Mouse (Mus musculus): ENCODE results near the gene Mrps34. TPM values are rescaled to one million over a fixed set of nuclear protein-coding genes. Genes with fewer than 3 reads are reported as not detected.

Gene Mrps34
- polyA plus RNA-seq, 2 experiments = 82.1 to 101 TPM

DNA sequence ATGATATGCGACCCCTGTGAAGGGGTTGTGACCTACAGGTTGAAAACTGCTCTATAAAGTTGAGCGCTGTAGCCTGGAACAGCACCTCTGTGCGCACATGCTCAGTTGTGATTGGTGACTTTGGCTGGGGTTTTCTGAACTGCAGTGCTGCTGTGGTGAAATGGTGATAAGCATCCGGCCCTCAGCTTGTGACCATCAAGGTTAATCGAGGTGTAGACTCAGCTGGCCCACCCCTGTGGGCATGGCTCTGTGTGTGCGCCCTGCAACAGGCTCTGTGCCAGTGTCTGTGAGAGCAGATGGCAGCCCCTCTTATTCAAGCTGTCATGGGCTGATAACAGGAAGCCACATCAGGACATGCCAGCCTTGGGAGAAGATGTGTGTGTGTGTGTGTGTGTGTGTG is 35.9 kb upstream of the Mrps34 start:
- Histone ChIP-seq H3K9me3 (ENCODE audit: control insufficient read depth, low read length) (no peaks in the 10 kb centered on the region), H3K9ac (ENCODE audit: low read depth, low read length, severe bottlenecking) (no peak overlapping the region), H3K4me2 (replicated peaks; ENCODE audit: low read depth, low read length, severe bottlenecking) (no peak overlapping the region), H3K4me1 (ENCODE audit: control insufficient read depth, insufficient read depth, low read length) (no peaks in the 10 kb centered on the region), H3K27ac (replicated peaks; ENCODE audit: low read depth, low read length) (no peak overlapping the region), H3K27me3 (ENCODE audit: control insufficient read depth, insufficient read depth, low read length) (no peaks in the 10 kb centered on the region), H3K4me3 (replicated peaks; ENCODE audit: low read length) (no peak overlapping the region), H3K36me3 (ENCODE audit: control insufficient read depth, insufficient read depth, low read length) (peaks cover 30% of the 10 kb centered on the region)
- ATAC-seq (ENCODE audit: low FRiP score, low read depth) (no peak), DNase-seq (ENCODE audit: low spot score) (no peak)
- no peak for TF ChIP-seq POLR2A (IDR thresholded peaks at IDR 0.05; ENCODE audit: borderline replicate concordance, extremely low read depth, insufficient read depth, insufficient read length)
- 89% methylated on average over 6 of the region's 6 CpGs for WGBS

DNA sequence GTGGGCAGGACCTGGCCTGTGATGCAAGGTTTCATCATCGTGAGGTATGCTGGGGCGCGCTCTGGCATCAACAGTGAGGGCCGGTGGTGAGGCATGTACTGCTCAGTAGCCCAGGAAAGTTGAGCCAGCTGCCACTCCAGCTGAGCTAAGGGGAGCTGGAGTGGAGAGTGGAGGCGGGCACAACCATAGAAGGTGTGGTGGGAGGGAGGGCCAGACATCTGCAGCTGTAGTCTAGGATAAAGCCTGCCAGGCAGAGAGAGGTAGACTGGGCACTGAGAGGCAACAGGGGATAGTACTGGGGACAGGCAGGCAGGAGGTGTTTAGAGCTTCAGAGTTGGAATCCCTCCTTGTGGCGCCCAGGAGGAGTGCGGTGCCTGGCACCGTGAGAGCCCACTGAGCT is 34.8 kb upstream of the Mrps34 start:
- no peak for TF ChIP-seq POLR2A (IDR thresholded peaks at IDR 0.05; ENCODE audit: borderline replicate concordance, extremely low read depth, insufficient read depth, insufficient read length)
- H3K9me3 ChIP-seq (ENCODE audit: control insufficient read depth, low read length) = no peaks in the 10 kb centered on the region
- H3K36me3 ChIP-seq (ENCODE audit: control insufficient read depth, insufficient read depth, low read length) = peaks cover 29% of the 10 kb centered on the region
- H3K4me2 ChIP-seq (replicated peaks; ENCODE audit: low read depth, low read length, severe bottlenecking) = no peak overlapping the region
- H3K27ac ChIP-seq (replicated peaks; ENCODE audit: low read depth, low read length) = no peak overlapping the region
- DNase-seq (ENCODE audit: low spot score) = no peak
- ATAC-seq (ENCODE audit: low FRiP score, low read depth) = no peak
- H3K9ac ChIP-seq (ENCODE audit: low read depth, low read length, severe bottlenecking) = no peak overlapping the region
- H3K4me1 ChIP-seq (ENCODE audit: control insufficient read depth, insufficient read depth, low read length) = no peaks in the 10 kb centered on the region
- no peaks in the 10 kb centered on the region for H3K27me3 ChIP-seq (ENCODE audit: control insufficient read depth, insufficient read depth, low read length)
- 90% methylated on average over 8 of the region's 8 CpGs for WGBS
- no peak overlapping the region for H3K4me3 ChIP-seq (replicated peaks; ENCODE audit: low read length)

DNA sequence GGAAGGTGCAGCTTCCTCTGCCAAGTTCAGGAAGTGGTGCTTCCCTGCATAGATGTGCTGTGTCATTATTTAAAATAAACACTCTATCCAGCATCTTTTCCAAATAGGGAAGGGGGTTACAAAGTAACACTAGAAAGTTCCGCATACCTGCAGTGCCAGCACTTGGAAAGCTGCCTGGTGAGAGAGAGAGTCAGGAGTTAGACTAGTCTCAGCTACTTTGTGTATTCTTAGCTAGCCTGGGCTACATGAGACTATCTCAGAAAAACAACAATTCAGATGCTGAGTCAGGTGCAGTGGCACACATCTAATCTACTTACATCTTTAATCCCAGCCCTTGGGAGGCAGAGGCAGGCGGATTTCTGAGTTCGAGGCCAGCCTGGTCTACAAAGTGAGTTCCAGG is 33.1 kb upstream of the Mrps34 start:
- no peaks in the 10 kb centered on the region for H3K9me3 ChIP-seq (ENCODE audit: control insufficient read depth, low read length)
- no peak overlapping the region for H3K9ac ChIP-seq (ENCODE audit: low read depth, low read length, severe bottlenecking)
- DNase-seq (ENCODE audit: low spot score) (no peak), ATAC-seq (ENCODE audit: low FRiP score, low read depth) (no peak)
- H3K4me2 ChIP-seq (replicated peaks; ENCODE audit: low read depth, low read length, severe bottlenecking) = no peak overlapping the region
- H3K4me1 ChIP-seq (ENCODE audit: control insufficient read depth, insufficient read depth, low read length) = no peaks in the 10 kb centered on the region
- H3K27ac ChIP-seq (replicated peaks; ENCODE audit: low read depth, low read length) = no peak overlapping the region
- H3K36me3 ChIP-seq (ENCODE audit: control insufficient read depth, insufficient read depth, low read length) = peaks cover 28% of the 10 kb centered on the region
- no peak for TF ChIP-seq POLR2A (IDR thresholded peaks at IDR 0.05; ENCODE audit: borderline replicate concordance, extremely low read depth, insufficient read depth, insufficient read length)
- 96% methylated on average over 3 of the region's 3 CpGs for WGBS
- H3K4me3 ChIP-seq (replicated peaks; ENCODE audit: low read length) = no peak overlapping the region
- H3K27me3 ChIP-seq (ENCODE audit: control insufficient read depth, insufficient read depth, low read length) = no peaks in the 10 kb centered on the region

DNA sequence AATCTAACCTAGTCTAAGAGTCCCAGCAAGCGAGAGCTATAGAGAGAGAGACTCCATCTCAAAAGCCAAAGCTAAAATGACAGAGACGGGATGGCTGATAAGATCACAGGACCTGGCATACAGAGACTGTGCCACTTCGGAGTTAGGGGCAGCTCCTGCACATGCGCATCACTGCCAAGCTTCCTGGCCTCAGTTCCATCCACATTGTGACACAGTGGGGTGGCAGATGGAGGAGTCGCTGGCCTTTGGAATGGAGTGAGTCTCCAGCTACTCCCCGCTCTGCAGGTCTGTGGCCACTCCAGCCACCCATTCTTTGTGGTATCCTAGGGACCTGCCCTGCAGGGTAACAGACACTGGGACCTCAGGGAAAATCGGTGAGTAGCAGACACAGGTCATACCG is 29.1 kb upstream of the Mrps34 start, which contains the start of gene Igfals:
Igfals (plus strand) TSS at position 222 of the 400 bp plus-strand sequence.
- Histone ChIP-seq H3K9ac (ENCODE audit: low read depth, low read length, severe bottlenecking) (no peak within 1 kb of the TSS), H3K36me3 (ENCODE audit: control insufficient read depth, insufficient read depth, low read length) (peaks cover 26% of the 10 kb centered on the region), H3K27ac (replicated peaks; ENCODE audit: low read depth, low read length) (no peak within 1 kb of the TSS), H3K4me2 (replicated peaks; ENCODE audit: low read depth, low read length, severe bottlenecking) (no peak within 1 kb of the TSS), H3K27me3 (ENCODE audit: control insufficient read depth, insufficient read depth, low read length) (no peaks in the 10 kb centered on the region), H3K4me3 (replicated peaks; ENCODE audit: low read length) (no peak within 1 kb of the TSS), H3K4me1 (ENCODE audit: control insufficient read depth, insufficient read depth, low read length) (no peaks in the 10 kb centered on the region), H3K9me3 (ENCODE audit: control insufficient read depth, low read length) (no peaks in the 10 kb centered on the region)
- DNase-seq (ENCODE audit: low spot score) (no peak), ATAC-seq (ENCODE audit: low FRiP score, low read depth) (no peak)
- no peak for TF ChIP-seq POLR2A (IDR thresholded peaks at IDR 0.05; ENCODE audit: borderline replicate concordance, extremely low read depth, insufficient read depth, insufficient read length)
- WGBS = 89% methylated on average over 8 of the region's 8 CpGs

DNA sequence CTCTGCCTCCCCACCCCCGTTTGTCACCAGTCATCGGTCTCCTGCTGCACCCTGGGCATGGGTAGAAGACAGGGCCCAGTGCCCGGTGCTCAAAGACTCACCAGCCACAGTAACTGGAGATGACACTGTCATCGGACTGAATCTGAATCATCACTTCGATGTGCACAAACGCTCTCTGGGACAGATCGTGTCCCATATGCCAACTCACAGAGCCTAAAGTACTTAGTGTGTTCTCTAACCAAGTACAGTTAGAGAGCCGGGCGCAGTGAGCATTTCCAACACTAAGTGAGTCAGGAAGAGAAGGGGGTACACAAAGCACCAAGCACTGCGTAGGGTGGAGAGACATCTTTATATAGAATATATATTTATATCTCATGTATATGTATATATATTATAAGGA is 27.0 kb upstream of the Mrps34 start:
- 91% methylated on average over 10 of the region's 10 CpGs for WGBS
- no peak for ATAC-seq (ENCODE audit: low FRiP score, low read depth)
- Histone ChIP-seq H3K9me3 (ENCODE audit: control insufficient read depth, low read length) (no peaks in the 10 kb centered on the region), H3K36me3 (ENCODE audit: control insufficient read depth, insufficient read depth, low read length) (peaks cover 9% of the 10 kb centered on the region; the same call in 1 of the 2 replicates), H3K9ac (ENCODE audit: low read depth, low read length, severe bottlenecking) (no peak overlapping the region), H3K4me3 (replicated peaks; ENCODE audit: low read length) (no peak overlapping the region), H3K27ac (replicated peaks; ENCODE audit: low read depth, low read length) (no peak overlapping the region), H3K4me2 (replicated peaks; ENCODE audit: low read depth, low read length, severe bottlenecking) (no peak overlapping the region), H3K27me3 (ENCODE audit: control insufficient read depth, insufficient read depth, low read length) (no peaks in the 10 kb centered on the region), H3K4me1 (ENCODE audit: control insufficient read depth, insufficient read depth, low read length) (no peaks in the 10 kb centered on the region)
- no peak for DNase-seq (ENCODE audit: low spot score)
- TF ChIP-seq POLR2A (IDR thresholded peaks at IDR 0.05; ENCODE audit: borderline replicate concordance, extremely low read depth, insufficient read depth, insufficient read length) = no peak
